25 mouse cellular contexts compared by ENCODE assay signal in genomic region chr14:8141131-8141530, GRCm38 (mm10). TPM values are rescaled to one million over a fixed set of nuclear protein-coding genes. Genes with fewer than 3 reads are reported as not detected.
DNase-seq lines count a peak whose midpoint lies in the region; ATAC-seq and TF ChIP-seq lines count a peak whose summit lies in the region.
"Had no signal": no experiment of that assay in that cellular context is flagged by ENCODE, and none has a peak within 500 bp of the region (broad histone marks: within the 10 kb centered on the region; RNA-seq: fewer than 3 reads in every experiment).

No protein-coding gene starts in this region.

- no peak overlapping the region for H3K9ac ChIP-seq in ES-Bruce4 (ENCODE audit: low read depth, poor library complexity, severe bottlenecking)
- H3K9ac ChIP-seq: embryonic facial prominence, embryonic 12.5 days; embryonic facial prominence, embryonic 15.5 days; forebrain, postnatal 0 days; heart, embryonic 13.5 days; hindbrain, embryonic 14.5 days had no signal

- H3K9me3 ChIP-seq in ES-Bruce4 (replicated peaks; ENCODE audit: control insufficient read depth, insufficient read depth, low read length, poor library complexity, severe bottlenecking) = peaks cover 12% of the 10 kb centered on the region
- H3K9me3 ChIP-seq: embryonic facial prominence, embryonic 12.5 days; embryonic facial prominence, embryonic 15.5 days; heart, embryonic 10.5 days; heart, embryonic 13.5 days had no signal

- peaks cover 5% of the 10 kb centered on the region for H3K36me3 ChIP-seq in ES-Bruce4 (ENCODE audit: control insufficient read depth, insufficient read depth, low read length, poor library complexity, severe bottlenecking)

- no peaks in the 10 kb centered on the region for H3K4me1 ChIP-seq in ES-Bruce4 (ENCODE audit: control insufficient read depth, insufficient read depth, low read length)
- H3K4me1 ChIP-seq: embryonic facial prominence, embryonic 12.5 days had no signal

- no peak for TF ChIP-seq EP300 in ES-Bruce4 (IDR thresholded peaks at IDR 0.05; ENCODE audit: insufficient read depth, low read depth, low read length)

- peak; percentile 5 for DNase-seq in T-cell, adult 2 months (ENCODE audit: low spot score)
- DNase-seq in thymus, postnatal 25 days = peak; percentile 36
- no peak for DNase-seq in kidney, adult 8-10 months
- DNase-seq in kidney, postnatal 25 days = no peak
- DNase-seq: adrenal gland, postnatal 10 days; adrenal gland, postnatal 36 days; cerebellum, adult 2 months; cerebellum, adult 9-11 months; cerebellum, postnatal 25 days; forebrain, postnatal 0 days; gastrocnemius, postnatal 10 days; gastrocnemius, postnatal 36 days; heart, adult 2 months; heart, postnatal 14 days; heart, postnatal 4 days had no signal

- TF ChIP-seq CTCF in ES-Bruce4 (IDR thresholded peaks at IDR 0.05; ENCODE audit: low read depth, low read length) = no peak

- H3K4me3 ChIP-seq in ES-Bruce4 (ENCODE audit: low read depth, low read length) = no peak overlapping the region
- H3K4me3 ChIP-seq: embryonic facial prominence, embryonic 12.5 days; embryonic facial prominence, embryonic 15.5 days; heart, adult 2 months; heart, embryonic 10.5 days; heart, embryonic 13.5 days had no signal

- no peaks in the 10 kb centered on the region for H3K27me3 ChIP-seq in ES-Bruce4 (ENCODE audit: control insufficient read depth, insufficient read depth, low read length, poor library complexity, severe bottlenecking)
- H3K27me3 ChIP-seq: embryonic facial prominence, embryonic 12.5 days; embryonic facial prominence, embryonic 15.5 days; heart, embryonic 13.5 days had no signal

- TF ChIP-seq POLR2A in ES-Bruce4 (IDR thresholded peaks at IDR 0.05; ENCODE audit: insufficient read depth, low read length) = no peak

- no peak for ATAC-seq in megakaryocyte, adult 5-6 weeks (ENCODE audit: poor library complexity, severe bottlenecking)
- ATAC-seq: CD4-positive, CD25-positive, alpha-beta regulatory T cell, adult 4 months; forebrain, embryonic 14.5 days; forebrain, postnatal 0 days; hindbrain, postnatal 0 days had no signal

- H3K27ac ChIP-seq in ES-Bruce4 (ENCODE audit: insufficient read depth, low read length) = 0 out of 2 replicates have a peak overlapping the region, but pooled peaks have one; percentile 54
- H3K27ac ChIP-seq: embryonic facial prominence, embryonic 12.5 days; embryonic facial prominence, embryonic 15.5 days; heart, adult 2 months; heart, embryonic 10.5 days; heart, embryonic 13.5 days; hindbrain, embryonic 14.5 days; hindbrain, postnatal 0 days had no signal

RNA-seq across cellular contexts. Expression of gene Pdhb, which starts 31.7 kb away (rescaled TPM):
- polyA plus RNA-seq in ES-Bruce4 (2011; ENCODE audit: insufficient read depth, insufficient read length, low read depth, missing spikeins) = 167 and 168 TPM in 2 replicates
- total RNA-seq in megakaryocyte, adult 5-6 weeks (2015) = 72.7 and 76.3 TPM in 2 replicates
- 101 and 115 TPM in 2 replicates for total RNA-seq in megakaryocyte, adult 5-6 weeks (2017)

RNA-seq across cellular contexts. Expression of gene Pxk, which starts 43.1 kb away (rescaled TPM):
- 19.8 and 24.2 TPM in 2 replicates for polyA plus RNA-seq in ES-Bruce4 (2011; ENCODE audit: insufficient read depth, insufficient read length, low read depth, missing spikeins)
- 41.9 and 47.3 TPM in 2 replicates for total RNA-seq in megakaryocyte, adult 5-6 weeks (2015)
- 28.0 and 37.9 TPM in 2 replicates for total RNA-seq in megakaryocyte, adult 5-6 weeks (2017)

Comparison
In these comparisons a context has a peak if more than half of its experiments do, and no peak if none do; other contexts are left out.
1. DNase-seq: peak in T-cell, adult 2 months (single experiment) and thymus, postnatal 25 days (single experiment); none in kidney, adult 8-10 months (0 of 2) and kidney, postnatal 25 days (0 of 2).